In the genomic region with DNA sequence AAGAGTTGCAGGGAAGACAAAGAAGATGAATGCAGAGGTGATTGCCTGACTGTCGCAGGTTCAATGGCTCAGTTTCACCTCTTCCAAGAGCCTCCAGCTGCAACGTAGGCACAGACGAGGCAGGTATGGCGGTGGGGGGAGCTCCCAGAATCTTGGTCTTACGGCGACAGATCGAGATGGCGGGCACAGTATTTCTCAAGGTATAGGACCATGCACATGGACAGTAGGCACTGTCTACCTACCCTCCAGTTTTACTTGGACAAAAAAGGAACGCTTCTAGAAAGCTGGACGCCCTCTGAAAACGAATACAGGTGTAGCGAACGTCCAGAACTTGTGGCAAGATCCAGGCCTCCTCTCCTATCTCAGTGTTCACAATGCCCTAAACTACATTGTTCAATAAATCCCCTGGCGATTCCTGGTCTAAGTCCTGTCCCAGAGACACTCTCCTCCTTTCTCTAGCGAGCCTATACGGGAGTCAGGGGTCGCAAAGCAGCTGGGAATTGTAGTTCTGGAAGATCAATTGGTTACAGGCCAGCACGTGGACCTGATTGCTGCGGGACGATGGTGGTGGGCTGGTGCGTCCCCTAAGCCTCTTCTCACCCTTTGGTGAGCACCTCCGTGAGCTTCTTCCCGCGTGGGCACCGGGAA, we compare ENCODE assay signal across 8 mouse cellular contexts. TPM values are rescaled to one million over a fixed set of nuclear protein-coding genes. Genes with fewer than 3 reads are reported as not detected.
DNase-seq lines count a peak whose midpoint lies in the region; ATAC-seq and TF ChIP-seq lines count a peak whose summit lies in the region.
"Had no signal": no experiment of that assay in that cellular context is flagged by ENCODE, and none has a peak within 500 bp of the region (broad histone marks: within the 10 kb centered on the region; RNA-seq: fewer than 3 reads in every experiment).

No protein-coding gene starts in this region.

- DNase-seq in CH12.LX (ENCODE audit: extremely low read depth) = peak; percentile 74
- DNase-seq in left cerebral cortex, adult 18-20 months (ENCODE audit: low spot score in 2 of 2) = peak; percentile 73 to 78
- DNase-seq in lung, postnatal 4 days = peak; percentile 19 to 82
- DNase-seq in right cerebral cortex, postnatal 36 days (ENCODE audit: low spot score in 2 of 2) = peak; percentile 75 to 82

- peaks cover 28% of the 10 kb centered on the region for H3K79me2 ChIP-seq in C2C12 (ENCODE audit: control insufficient read depth, insufficient read depth)
- peaks cover 23% of the 10 kb centered on the region for H3K79me2 ChIP-seq in CH12.LX (replicated peaks; ENCODE audit: control insufficient read depth, extremely low read depth, insufficient read depth, poor library complexity, severe bottlenecking)

- TF ChIP-seq EP300 in CH12.LX (IDR thresholded peaks at IDR 0.05; ENCODE audit: low read length) = 0 out of 2 replicates have a peak, but pooled peaks have one; percentile 11

- H3K9ac ChIP-seq in CH12.LX (ENCODE audit: insufficient read depth, low read depth) = peak overlapping the region; percentile 62
- peak overlapping the region; percentile 56 for H3K9ac ChIP-seq in heart, embryonic 15.5 days

- H3K4me2 ChIP-seq in CH12.LX (ENCODE audit: insufficient read depth, low read depth, poor library complexity, severe bottlenecking) = peak overlapping the region; percentile 87
- peak overlapping the region; percentile 85 for H3K4me2 ChIP-seq in heart, embryonic 15.5 days

- H3K9me3 ChIP-seq in CH12.LX (replicated peaks; ENCODE audit: low read length) = no peaks in the 10 kb centered on the region
- no peaks in the 10 kb centered on the region for H3K9me3 ChIP-seq in heart, embryonic 15.5 days (replicated peaks)

- peaks cover 19% of the 10 kb centered on the region for H3K79me3 ChIP-seq in C2C12 (ENCODE audit: low read depth)

- H3K4me3 ChIP-seq in C2C12 (ENCODE audit: insufficient read depth, poor library complexity, severe bottlenecking) (peak overlapping the region; percentile 76), CH12.LX (replicated peaks in 1 of 3; ENCODE audit: low read depth in 2 of 3, low read length in 2 of 3, poor library complexity in 1 of 3) (peak overlapping the region; percentile 70 to 92 (median 92))
- H3K4me3 ChIP-seq in heart, embryonic 15.5 days = peak overlapping the region; percentile 79

- TF ChIP-seq CTCF in C2C12 (IDR thresholded peaks at IDR 0.05; ENCODE audit: control insufficient read depth, insufficient read depth, insufficient read length) (no peak), CH12.LX (conservative IDR thresholded peaks at IDR 0.05 in 1 of 2, IDR thresholded peaks at IDR 0.05 in 1 of 2; ENCODE audit: low read depth in 2 of 2, low read length in 2 of 2) (no peak; a peak in 1 of 4 replicates)

- TF ChIP-seq POLR2A in CH12.LX (IDR thresholded peaks at IDR 0.05; ENCODE audit: low read depth, low read length) = no peak

- peak overlapping the region; percentile 57 for H3ac ChIP-seq in C2C12 (ENCODE audit: control insufficient read depth, insufficient read length, low read depth)

- TF ChIP-seq RAD21 in CH12.LX (IDR thresholded peaks at IDR 0.05; ENCODE audit: low read depth, low read length) = no peak

- no peak overlapping the region for H3K27ac ChIP-seq in CH12.LX (ENCODE audit: insufficient read depth, low read depth)
- H3K27ac ChIP-seq in heart, embryonic 15.5 days = peak overlapping the region; percentile 68

- 3% methylated on average over 25 of the region's 25 CpGs for WGBS in heart, embryonic 15.5 days

- dilution Hi-C loops in CH12.LX (cut with MboI; ENCODE audit: extremely low pct_ligation_motif_present, extremely low pct_unique_long_range_greater_than_20kb, low sequenced_read_pairs) = no loop called here

- H3K36me3 ChIP-seq in C2C12 (ENCODE audit: control insufficient read depth, insufficient read depth) (peaks cover 26% of the 10 kb centered on the region), CH12.LX (replicated peaks in 1 of 2; ENCODE audit: control insufficient read depth in 1 of 2, insufficient read depth in 1 of 2, low read length in 1 of 2) (peaks cover 24 to 30% of the 10 kb centered on the region in 2 experiments)
- H3K36me3 ChIP-seq in heart, embryonic 15.5 days = peaks cover 25% of the 10 kb centered on the region; the same call in 1 of the 2 replicates

- in situ Hi-C loops in CH12.LX (cut with MboI; ENCODE audit: low pct_ligation_motif_present, low pct_unique_long_range_greater_than_20kb, low sequenced_read_pairs) = loop anchor here (10.0 kb wide), 2 partner anchors 215 to 345 kb away; no protein-coding TSS in a partner anchor

- H3K27me3 ChIP-seq in C2C12 (ENCODE audit: control insufficient read depth, insufficient read depth, insufficient read length) = no peaks in the 10 kb centered on the region
- H3K27me3 ChIP-seq in CH12.LX (replicated peaks) = no peaks in the 10 kb centered on the region
- no peaks in the 10 kb centered on the region for H3K27me3 ChIP-seq in heart, embryonic 15.5 days

- H3K4me1 ChIP-seq in CH12.LX (ENCODE audit: control insufficient read depth in 1 of 2, insufficient read depth in 2 of 2) = peaks cover 7 to 19% of the 10 kb centered on the region in 2 experiments; a peak in 3 of 4 replicates
- peaks cover 11% of the 10 kb centered on the region for H3K4me1 ChIP-seq in heart, embryonic 15.5 days (replicated peaks)

- peak; percentile 79 for ATAC-seq in common myeloid progenitor, adult 5-6 weeks (replicated peaks; ENCODE audit: low read depth, poor library complexity, severe bottlenecking)
- ATAC-seq in heart, embryonic 15.5 days (replicated peaks; ENCODE audit: insufficient number of reproducible peaks, insufficient read depth, low FRiP score, low read depth) = peak; percentile 87

TF ChIP-seq in C2C12, 6 proteins besides CTCF, POLR2A, EP300 and RAD21:
- TF ChIP-seq FOSL1 (IDR thresholded peaks at IDR 0.05; ENCODE audit: insufficient read depth, low read length, poor library complexity, severe bottlenecking) = no peak
- no peak for TF ChIP-seq MYOD1 (IDR thresholded peaks at IDR 0.05; ENCODE audit: control insufficient read depth, insufficient read length, low read depth)
- peak; percentile 67 for TF ChIP-seq MAX (IDR thresholded peaks at IDR 0.05)
- no peak for TF ChIP-seq CEBPB (IDR thresholded peaks at IDR 0.05; ENCODE audit: low read depth)
- TF ChIP-seq MYOG (IDR thresholded peaks at IDR 0.05; ENCODE audit: control insufficient read depth, extremely low read depth, insufficient read length) = no peak
- peak; percentile 68 for TF ChIP-seq USF1 (IDR thresholded peaks at IDR 0.05; ENCODE audit: low read depth)

TF ChIP-seq in CH12.LX, 34 proteins besides CTCF, POLR2A, EP300 and RAD21 (continues in another document):
- TF ChIP-seq SIN3A (IDR thresholded peaks at IDR 0.05; ENCODE audit: low read length) = no peak
- TF ChIP-seq MAX (IDR thresholded peaks at IDR 0.05; ENCODE audit: low read length) = peak; percentile 94
- TF ChIP-seq CHD2 (IDR thresholded peaks at IDR 0.05; ENCODE audit: low read length) = no peak
- no peak for TF ChIP-seq NRF1 (IDR thresholded peaks at IDR 0.05; ENCODE audit: low read depth, low read length)
- TF ChIP-seq ZNF384 (IDR thresholded peaks at IDR 0.05; ENCODE audit: low read depth, low read length) = no peak
- TF ChIP-seq ZC3H11A (IDR thresholded peaks at IDR 0.05; ENCODE audit: low read depth, low read length) = no peak
- TF ChIP-seq MYC (IDR thresholded peaks at IDR 0.05; ENCODE audit: low read depth, low read length) = peak; percentile 87
- peak; percentile 45; the same call in 1 of the 2 replicates for TF ChIP-seq BHLHE40 (IDR thresholded peaks at IDR 0.05; ENCODE audit: low read depth, low read length)
- TF ChIP-seq NELFE (IDR thresholded peaks at IDR 0.05; ENCODE audit: low read depth, low read length) = no peak
- TF ChIP-seq ZKSCAN1 (IDR thresholded peaks at IDR 0.05; ENCODE audit: borderline replicate concordance, low read depth, low read length) = no peak
- TF ChIP-seq POLR2AphosphoS2 (IDR thresholded peaks at IDR 0.05; ENCODE audit: low read depth, low read length) = no peak

RNA-seq across cellular contexts. Expression of a gene that starts 0.5 kb away (rescaled TPM):
- polyA plus RNA-seq in C2C12 (2012; fragmentation: generic; extraction: Trizol) (153 TPM), CH12.LX (2012; ENCODE audit: insufficient read length, low read depth) (115 and 117 TPM in 2 replicates)
- total RNA-seq in CH12.LX (2012; rRNA removed) (166 and 169 TPM in 2 replicates), CH12.LX (2014; rRNA removed) (114 and 120 TPM in 2 replicates)
- 73.8 and 96.9 TPM in 2 replicates for total RNA-seq in common myeloid progenitor, adult 5-6 weeks (2017)
- polyA plus RNA-seq in heart, embryonic 15.5 days (2015; fragmentation: Nextera tagmentation; extraction: Ambion mirVana) = 103 and 114 TPM in 2 replicates
- 10 to 100 TPM; 63.8 to 67.7 TPM for total RNA-seq in left cerebral cortex, adult 18-20 months (2021)

RNA-seq across cellular contexts. Expression of a gene that starts 7.5 kb away (rescaled TPM):
- 24.1 TPM for polyA plus RNA-seq in C2C12 (2012; fragmentation: generic; extraction: Trizol)
- total RNA-seq in CH12.LX (2012; rRNA removed) = 40.0 and 51.8 TPM in 2 replicates
- 32.6 and 35.4 TPM in 2 replicates for total RNA-seq in CH12.LX (2014; rRNA removed)
- 21.2 and 21.8 TPM in 2 replicates for polyA plus RNA-seq in CH12.LX (2012; ENCODE audit: insufficient read length, low read depth)
- 16.0 and 30.3 TPM in 2 replicates for total RNA-seq in common myeloid progenitor, adult 5-6 weeks (2017)
- polyA plus RNA-seq in heart, embryonic 15.5 days (2015; fragmentation: Nextera tagmentation; extraction: Ambion mirVana) = 52.1 and 52.4 TPM in 2 replicates
- total RNA-seq in left cerebral cortex, adult 18-20 months (2021) = 10 to 100 TPM; 26.1 to 28.1 TPM

RNA-seq across cellular contexts. Expression of a gene that starts 7.7 kb away (rescaled TPM):
- polyA plus RNA-seq in C2C12 (2012; fragmentation: generic; extraction: Trizol) (not detected), CH12.LX (2012; ENCODE audit: insufficient read length, low read depth) (not detected in 2 replicates)
- total RNA-seq in CH12.LX (2012; rRNA removed) (not detected in 2 replicates), CH12.LX (2014; rRNA removed) (not detected in 2 replicates)
- total RNA-seq in common myeloid progenitor, adult 5-6 weeks (2017) = not detected in 2 replicates
- polyA plus RNA-seq in heart, embryonic 15.5 days (2015; fragmentation: Nextera tagmentation; extraction: Ambion mirVana) = 0.08 TPM in 1 of 2 replicates, not detected in the other
- not detected for total RNA-seq in left cerebral cortex, adult 18-20 months (2021)

RNA-seq across cellular contexts. Expression of a gene that starts 10.2 kb away (rescaled TPM):
- polyA plus RNA-seq in C2C12 (2012; fragmentation: generic; extraction: Trizol) (0.63 TPM), CH12.LX (2012; ENCODE audit: insufficient read length, low read depth) (0.69 TPM in 1 of 2 replicates, not detected in the other)
- total RNA-seq in CH12.LX (2012; rRNA removed) (0.34 TPM in 1 of 2 replicates, not detected in the other), CH12.LX (2014; rRNA removed) (not detected in 2 replicates)
- not detected in 2 replicates for total RNA-seq in common myeloid progenitor, adult 5-6 weeks (2017)
- polyA plus RNA-seq in heart, embryonic 15.5 days (2015; fragmentation: Nextera tagmentation; extraction: Ambion mirVana) = 0.33 TPM in 1 of 2 replicates, not detected in the other
- total RNA-seq in left cerebral cortex, adult 18-20 months (2021) = under 1 TPM in 1 of 2 experiments, not detected in 1; 0.82 TPM
- polyA plus RNA-seq: large intestine, adult 2 months had no signal

RNA-seq across cellular contexts. Expression of a gene that starts 21.5 kb away (rescaled TPM):
- polyA plus RNA-seq in C2C12 (2012; fragmentation: generic; extraction: Trizol) (76.8 TPM), CH12.LX (2012; ENCODE audit: insufficient read length, low read depth) (109 and 148 TPM in 2 replicates)
- total RNA-seq in CH12.LX (2012; rRNA removed) (80.4 and 97.6 TPM in 2 replicates), CH12.LX (2014; rRNA removed) (50.5 and 54.2 TPM in 2 replicates)
- 108 and 124 TPM in 2 replicates for total RNA-seq in common myeloid progenitor, adult 5-6 weeks (2017)
- polyA plus RNA-seq in heart, embryonic 15.5 days (2015; fragmentation: Nextera tagmentation; extraction: Ambion mirVana) = 33.7 and 41.1 TPM in 2 replicates
- total RNA-seq in left cerebral cortex, adult 18-20 months (2021) = 10 to 100 TPM; 60.7 to 64.5 TPM
